Mouse (Mus musculus) natural killer cell, adult 2 months (primary cell): ENCODE measurements around the gene Nr2c2ap.

Experiments used
- DNase-seq, 2 experiments: peaks; one replicate each; pipeline ENCODE4 v3.0.0; 2022; ENCODE audit warnings: low spot score in 2 of 2

The Nr2c2ap gene

DNA sequence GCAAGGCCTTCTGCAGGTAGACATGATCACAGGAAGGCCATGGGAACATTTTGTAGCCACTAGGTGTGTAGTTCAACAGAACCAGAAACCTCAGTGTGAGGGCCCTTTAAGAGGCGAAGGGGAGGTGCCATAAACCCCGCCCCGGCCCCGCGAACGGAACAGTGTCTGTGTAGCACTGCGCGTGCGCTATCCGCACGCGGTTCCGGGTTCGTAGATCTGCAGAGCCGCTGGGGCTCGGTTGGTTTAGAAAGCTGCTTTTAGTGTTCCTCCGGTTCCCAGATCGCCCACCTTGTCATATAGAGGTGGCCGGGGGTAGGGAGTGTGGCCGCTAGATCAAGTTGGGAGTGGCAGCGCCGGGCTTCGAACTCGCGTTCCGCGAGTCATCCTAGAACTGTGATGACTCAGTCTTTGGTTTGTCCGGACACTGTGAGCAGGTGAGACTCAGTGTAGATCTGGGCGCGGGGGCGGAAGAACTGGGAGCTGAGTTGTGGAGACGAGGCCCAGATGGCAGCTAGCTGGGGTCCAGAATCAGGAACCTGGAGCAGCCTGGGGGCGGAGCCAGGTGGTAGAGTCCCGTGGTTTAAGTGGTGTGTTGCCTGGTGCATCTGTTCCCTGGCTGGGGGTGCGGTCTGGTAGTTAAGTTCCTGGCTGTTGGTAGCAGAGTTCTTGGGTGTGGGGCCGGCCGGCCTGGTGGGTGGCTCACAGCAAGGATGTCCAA lies at the start of gene Nr2c2ap:
Gene Nr2c2ap (plus strand): TSS at position 168 of the 718 bp plus-strand sequence.
- DNase-seq: peak; percentile 71 to 84

DNA sequence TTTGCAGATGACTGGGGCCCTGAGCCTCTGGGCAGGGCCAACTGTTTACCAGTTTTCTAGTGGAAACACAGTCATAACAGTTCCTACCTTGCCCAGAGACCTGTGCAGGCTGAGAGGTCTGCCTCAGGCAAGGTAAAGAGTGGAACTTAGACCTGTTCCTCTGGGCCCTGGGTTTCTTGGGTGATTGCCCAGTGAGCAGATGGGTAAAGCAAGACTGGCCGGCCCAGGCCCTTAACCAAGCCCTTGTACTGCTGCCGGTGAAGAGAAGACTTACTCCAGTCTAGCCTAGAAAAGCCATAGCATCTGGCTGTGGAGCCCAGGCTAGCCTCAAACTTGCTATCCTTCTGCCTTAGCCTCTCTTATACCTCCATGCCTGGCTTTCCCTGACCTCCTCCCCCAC lies 49.2 kb upstream of the Nr2c2ap start:
- no peak for DNase-seq

DNA sequence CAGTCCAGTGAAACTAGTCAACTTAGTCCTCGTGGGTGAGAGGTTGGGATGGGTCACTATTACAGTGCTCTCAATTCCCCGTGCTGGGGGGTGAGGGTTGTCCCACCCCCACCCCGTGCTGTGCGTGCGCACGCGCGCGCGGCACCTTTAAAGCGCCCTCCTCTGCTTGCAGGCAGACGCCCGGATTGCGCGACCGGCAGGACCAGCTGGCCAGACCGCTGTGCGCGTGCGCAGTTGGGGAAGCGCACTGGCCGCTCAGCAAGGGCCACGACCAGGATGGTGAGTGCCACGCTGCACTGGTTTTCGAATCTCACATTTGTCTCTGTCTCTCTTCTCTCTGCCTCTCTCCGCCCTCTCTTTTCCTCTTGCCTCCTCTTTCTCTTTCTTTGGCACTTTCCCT lies 47.8 kb upstream of the Nr2c2ap start, which contains the start of gene Hapln4:
Gene Hapln4 (plus strand): TSS at position 173 of the 400 bp plus-strand sequence.
- DNase-seq: peak; percentile 17 to 41

DNA sequence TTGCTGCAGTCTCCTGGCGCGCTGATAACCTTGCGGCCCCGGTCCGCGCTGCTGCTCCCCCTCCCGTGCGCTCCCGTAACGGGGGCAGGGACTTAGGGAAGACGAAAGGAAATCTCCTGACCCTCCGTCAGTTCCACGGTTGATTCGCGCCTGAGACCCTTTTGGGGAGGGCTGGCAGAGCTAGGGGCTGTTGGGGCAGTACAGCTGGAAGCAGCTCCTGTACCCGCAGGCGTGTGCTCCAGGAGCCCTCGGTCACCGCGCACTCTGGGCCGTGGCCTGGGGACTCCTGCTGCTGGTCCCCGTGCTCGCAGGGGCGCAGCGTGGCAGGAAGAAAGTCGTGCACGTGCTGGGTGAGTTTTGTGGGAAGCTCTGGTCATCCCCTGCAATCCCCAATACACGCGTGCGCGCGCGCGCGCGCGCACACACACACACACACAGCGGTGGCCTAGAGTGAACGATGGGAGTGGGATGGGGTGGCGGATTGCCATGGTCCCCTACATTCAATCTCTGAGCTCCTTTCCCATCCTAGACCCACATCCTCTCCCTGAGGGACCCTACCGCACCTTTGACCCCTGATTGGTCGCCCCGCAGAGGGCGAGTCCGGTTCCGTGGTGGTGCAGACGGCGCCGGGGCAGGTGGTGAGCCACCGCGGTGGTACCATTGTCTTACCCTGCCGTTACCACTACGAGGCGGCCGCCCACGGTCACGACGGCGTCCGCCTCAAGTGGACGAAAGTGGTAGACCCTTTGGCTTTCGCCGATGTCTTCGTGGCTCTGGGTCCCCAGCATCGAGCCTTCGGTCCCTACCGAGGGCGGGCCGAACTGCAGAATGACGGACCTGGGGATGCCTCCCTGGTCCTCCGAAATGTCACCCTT lies 46.7 kb upstream of the Nr2c2ap start:
- no peak for DNase-seq

DNA sequence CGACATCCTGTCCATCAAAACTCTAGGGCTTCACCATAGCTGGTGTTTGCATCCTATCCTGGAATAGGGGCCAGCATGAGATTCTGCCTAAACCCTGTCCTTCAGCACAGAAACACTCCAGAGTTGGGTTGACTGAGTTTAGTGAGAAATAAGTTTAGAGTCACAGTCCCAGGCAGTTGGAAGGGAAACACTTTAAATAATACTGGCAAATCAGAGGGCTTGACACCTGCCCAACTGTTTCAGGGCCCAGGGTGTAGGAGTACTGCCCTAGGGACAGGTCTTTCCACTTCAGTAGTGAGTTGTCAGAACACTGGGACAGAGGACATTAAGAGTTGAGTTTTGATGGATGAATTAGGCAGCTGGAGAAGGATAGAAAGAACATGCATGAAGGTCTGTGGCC lies 45.0 kb upstream of the Nr2c2ap start:
- DNase-seq: no peak

DNA sequence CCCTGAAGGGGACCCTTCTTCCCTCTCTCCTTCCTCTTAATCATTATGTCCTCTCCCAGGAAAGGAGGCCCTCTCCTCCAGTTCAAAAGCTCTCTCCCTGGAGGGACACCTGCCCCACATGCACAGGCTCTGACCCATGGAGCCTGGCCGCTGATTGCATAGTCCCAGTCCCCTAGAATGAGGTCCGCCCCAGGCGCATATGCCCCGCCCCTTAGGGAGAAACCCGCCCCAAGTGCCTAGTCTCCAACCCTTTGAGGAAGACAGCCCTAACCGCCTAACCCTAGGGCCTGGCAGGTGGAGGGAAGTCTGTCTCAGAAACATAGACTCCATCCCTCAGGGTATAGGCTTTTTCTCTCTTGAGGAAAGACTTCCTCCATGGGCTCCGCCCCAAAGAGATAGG lies 43.9 kb upstream of the Nr2c2ap start:
- no peak for DNase-seq

DNA sequence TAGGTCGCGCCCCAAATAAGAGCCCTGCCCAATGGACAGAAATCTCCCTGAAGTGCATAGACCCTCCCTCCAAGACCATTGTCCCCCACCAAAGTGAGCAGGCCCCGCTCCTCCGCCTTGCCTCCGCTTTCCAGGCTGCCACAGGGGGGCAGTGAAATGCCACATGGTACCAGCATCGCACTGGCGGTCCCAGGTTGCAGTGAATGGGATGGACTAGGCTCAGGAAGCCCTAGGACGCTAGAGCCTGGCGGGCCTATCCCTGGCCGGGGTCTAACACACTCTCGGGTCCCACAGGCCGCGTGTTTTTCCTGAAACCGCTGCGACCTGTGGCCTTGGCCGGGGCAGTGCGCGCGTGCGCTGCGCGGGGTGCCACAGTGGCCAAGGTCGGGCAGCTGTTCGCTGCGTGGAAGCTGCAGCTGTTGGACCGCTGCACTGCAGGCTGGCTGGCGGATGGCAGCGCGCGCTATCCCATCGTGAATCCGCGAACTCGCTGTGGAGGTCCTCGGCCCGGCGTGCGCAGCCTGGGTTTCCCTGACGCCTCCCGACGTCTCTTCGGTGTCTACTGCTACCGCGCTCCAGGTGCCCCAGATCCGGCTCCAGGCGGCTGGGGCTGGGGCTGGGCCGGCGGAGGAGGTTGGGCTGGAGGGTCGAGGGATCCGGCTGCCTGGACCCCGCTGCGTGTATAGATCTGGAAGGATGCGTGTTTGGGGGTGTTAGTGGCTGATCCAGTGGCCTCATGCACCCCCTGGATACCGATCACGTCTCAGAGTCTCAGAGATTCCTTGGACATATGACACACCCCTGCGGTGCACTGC lies 43.1 kb upstream of the Nr2c2ap start:
- DNase-seq: peak in 1 of 2 experiments; percentile 19

DNA sequence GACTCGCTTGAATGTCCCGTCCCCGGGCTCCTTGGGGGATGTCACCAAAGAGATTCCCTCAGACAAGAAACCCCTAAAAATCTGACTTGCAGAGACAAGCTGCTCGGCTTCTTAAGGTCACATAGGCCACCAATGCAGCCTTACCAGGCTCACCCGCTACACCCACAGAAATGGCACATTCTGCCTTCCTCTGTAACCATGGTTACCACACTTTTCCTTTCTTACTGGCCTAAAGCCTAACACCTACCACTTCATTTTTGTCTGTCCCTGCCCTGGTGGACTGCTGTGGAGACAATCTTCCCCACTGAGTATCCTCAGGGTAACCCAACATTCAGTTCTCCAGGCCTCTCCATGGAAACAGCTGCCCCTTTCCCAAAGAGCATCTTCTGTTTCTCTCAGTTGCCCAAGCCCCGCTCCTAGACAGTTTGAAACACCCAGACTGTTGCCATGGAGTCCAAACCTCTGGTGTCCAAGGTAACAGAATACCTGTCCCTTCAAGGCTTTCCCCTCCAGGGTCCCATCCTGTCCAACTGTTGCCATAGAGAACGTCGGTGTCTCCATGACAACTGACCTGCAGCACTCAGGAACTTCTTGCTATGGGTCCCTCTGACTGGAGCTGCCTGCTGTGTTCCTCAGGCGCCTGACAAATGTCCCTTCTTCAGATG lies 41.7 kb upstream of the Nr2c2ap start:
- DNase-seq: no peak

DNA sequence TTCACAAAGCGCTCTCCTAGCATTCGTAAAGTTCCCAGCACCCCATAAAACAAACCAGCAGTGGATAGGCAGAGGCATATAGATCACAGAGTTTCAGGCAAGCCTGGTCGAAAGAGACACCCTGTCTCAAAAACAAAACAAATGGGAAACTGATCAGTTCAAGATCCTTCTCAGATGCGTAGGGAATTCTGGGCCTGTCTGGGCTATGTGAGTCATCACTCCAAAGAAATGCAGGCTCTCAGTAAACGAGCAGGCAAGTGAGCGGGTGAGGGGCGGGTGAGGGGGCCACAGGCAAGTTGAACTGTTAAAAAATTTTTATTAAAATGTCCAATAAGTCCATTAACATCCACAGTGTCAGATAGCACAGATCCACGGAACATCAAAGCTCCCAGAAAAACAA lies 38.3 kb upstream of the Nr2c2ap start:
- no peak for DNase-seq

DNA sequence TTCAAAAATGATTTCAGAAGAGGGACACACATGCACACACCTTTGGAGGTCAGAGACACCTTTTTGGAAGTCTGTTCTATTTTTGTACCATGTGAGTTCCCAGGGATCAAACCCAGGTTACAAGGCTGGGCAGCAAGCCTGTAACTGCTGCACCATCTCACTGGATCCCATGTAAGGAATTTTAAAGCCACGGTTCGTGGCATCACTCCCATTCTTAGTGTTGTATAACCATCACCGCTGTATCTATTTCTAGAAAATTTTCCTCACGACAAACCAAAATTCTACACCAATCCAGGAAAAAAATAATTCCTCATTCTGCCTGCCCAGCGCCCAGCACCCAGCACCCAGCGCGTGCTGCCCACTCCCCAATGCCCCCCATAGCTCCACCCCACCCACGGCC lies 31.9 kb upstream of the Nr2c2ap start:
- DNase-seq: no peak

DNA sequence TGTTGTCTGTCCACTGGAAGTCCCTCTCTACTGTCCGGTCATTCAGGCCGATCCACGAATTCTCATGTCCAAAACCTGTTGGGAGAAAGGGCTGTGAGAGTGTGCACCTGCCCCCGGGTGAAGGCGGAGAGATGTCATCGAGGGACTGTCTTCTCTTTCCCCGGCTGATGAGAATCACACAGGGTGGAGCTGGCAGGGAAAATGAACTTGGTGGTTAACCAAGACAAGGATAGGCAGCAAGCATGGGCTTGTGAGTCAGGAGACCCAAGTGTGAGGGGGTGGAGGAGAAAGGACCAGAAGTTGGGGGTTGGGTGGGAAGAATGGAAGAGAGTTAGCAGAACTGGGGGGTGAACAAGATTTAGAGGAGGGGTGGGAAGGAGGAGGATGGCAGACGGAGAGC lies 30.9 kb upstream of the Nr2c2ap start:
- no peak for DNase-seq

DNA sequence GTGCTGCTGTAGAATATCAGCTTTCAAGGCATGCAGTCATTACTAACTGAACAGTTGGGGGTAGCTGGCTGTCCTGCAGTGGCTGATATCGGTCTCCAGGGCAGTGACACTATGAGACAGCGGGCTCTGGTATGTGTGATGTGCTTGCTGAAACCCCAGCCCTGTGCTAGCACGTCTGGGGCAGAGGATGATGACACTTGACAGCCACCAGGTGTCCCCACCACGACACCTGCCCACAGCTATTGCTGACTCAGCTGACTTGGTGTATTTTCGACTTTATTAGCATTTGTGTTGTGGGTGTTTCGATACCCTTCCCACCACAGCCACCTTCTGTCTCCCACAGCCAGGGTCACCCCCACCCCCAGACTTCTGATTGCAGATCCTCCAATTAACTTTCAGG lies 26.6 kb upstream of the Nr2c2ap start:
- peak; percentile 45 to 62 for DNase-seq

DNA sequence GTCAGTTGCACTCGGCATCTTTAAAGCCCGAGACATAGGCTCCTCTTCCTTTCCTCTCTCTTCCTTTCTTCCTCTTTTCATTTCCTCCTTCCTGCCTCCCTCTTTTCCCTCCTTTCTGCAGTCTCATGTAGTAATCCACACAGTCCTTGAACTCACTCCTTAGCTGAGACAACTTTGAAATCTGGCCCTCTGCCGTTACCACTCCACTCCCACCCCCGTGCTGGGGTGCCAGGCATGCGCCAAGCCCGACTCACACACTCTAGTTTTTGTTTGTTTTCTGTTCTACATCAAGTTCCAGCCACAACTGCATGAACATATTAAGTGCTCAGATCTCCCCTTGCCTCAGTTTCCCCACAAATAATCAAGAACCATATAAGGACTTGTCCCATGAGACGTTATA lies 26.2 kb upstream of the Nr2c2ap start:
- no peak for DNase-seq

DNA sequence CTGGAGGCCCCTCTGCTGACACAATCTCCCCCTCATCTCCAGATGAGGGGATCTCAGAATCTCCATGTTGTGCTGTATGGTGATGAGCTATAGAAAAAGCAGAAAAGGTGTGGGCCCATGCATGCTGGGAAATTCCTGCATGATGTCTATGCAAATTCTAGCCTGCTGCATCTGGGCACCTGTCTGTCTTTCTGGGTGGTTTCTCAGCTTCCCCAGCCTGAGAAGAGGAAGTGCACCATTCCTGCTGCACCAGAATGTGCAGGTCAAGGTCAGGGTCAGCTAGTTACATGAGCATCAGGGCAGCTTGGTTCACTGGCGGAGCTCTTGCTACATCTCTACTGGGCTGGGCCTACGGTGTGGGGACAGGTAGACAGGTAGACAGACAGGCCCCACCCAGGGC lies 20.7 kb upstream of the Nr2c2ap start:
- peak in 1 of 2 experiments; percentile 13 for DNase-seq

DNA sequence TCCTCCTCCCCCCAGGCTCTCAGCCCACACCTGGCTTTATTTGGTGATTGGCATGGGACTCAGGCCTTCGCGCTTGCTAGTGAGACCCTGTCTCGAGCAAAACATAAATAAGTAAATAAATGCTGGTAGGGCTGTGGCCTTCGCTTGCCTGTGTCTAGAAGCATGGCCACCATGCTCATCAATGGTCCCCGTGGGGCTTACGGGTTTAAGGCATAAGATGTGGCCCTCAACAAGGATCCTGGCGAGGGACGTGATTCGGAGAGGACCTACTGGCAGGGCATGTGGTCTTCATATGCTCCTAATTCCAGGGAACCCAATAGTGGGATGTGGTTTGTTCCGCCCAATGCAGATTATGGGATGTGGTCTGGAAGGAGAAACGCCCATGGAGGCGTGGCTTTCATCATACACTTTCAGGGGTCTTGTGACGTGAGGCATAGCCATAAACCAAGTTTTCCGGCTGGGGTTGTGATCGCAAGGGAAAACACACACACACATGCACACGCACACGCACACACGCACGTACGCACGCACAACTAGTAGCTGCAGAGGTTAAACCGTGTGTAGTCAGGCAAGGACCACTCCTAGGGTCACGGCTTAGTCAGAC lies 19.8 kb upstream of the Nr2c2ap start:
- DNase-seq: no peak

DNA sequence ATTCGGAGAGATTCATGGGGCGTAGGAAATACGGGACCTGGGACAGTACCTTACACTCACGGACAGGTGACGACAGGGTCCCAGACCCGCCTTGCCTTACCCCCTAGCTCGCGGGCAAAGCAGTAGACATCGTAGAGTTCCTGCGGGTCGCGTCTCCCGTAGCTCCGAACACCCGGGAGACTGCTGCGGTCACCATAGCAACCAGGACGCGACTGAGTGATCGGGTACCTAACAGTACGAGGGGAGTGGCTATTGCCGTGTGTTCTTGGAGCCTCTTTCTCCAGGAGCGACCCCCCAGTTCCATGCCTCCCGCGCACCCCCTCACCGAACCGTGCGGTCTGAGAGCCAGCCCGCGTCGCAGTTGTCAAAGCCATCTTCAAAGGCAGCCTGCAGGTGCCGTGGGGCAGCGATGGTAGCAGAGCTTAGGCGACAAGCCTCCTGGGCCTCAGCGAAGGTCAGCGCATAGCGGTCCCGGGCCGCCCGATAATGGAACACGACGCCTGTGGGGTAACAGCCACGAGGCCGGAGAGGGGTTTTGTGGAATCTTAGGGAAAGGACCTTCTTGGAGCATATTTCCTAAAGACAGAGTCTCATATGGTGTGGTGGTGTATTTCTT lies 18.6 kb upstream of the Nr2c2ap start:
- DNase-seq: no peak

DNA sequence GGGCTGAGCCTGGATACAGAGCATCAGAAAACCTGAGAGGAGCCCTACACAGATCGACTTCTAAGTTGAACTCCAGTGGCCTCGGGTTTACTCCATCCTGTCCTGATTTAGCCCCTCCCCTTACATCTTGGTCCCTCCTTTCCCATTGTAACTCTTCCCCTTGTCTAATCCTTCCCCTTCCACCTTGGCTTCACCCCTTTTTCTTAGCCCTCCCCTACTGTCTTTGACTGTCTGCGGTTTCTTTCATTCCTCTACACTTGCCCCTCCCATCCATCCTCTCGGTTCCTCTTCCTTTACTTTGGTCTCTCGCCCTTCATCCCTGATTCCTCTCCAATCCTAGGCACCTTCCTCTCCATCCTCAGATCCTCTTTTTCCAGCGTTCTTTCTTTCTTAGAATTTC lies 16.6 kb upstream of the Nr2c2ap start:
- no peak for DNase-seq

DNA sequence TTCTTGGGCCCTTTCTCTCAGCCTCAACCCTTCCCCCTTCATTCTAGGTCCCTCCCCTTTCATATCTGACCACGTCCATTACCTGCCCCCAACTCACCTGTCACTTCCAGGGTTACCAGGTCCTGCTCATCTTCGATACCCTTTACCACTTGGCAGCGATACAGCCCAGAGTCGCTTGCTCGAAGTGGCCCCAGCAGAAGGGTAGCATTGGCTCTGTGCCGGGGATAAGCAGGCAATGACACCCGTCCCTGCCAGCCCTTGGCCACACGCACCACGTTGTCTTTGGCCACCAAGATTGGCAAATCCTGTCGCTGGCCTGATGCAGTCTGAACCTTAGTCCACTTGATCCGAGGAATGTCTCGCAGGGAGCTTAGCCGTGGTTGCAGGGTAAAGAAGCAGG lies 16.2 kb upstream of the Nr2c2ap start:
- no peak for DNase-seq

DNA sequence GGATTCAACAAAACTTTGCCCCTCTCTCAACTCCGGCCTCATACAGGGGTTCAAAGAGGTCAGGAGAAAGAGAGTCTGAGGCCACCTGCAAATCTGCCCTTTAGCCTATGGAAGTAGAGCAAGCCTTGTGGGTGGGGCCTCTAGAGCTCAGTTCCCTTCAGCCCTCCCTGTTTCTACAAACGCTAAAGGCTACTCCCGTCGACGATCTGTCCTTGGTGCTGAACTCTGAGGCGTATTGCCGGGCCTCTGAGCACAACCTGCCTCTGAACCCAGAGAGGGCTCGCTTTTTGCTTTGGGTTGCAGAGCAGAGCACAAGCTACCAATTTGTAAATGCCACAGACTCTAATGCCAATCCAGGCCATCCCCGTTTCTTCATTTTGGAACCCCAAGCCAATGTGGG lies 13.5 kb upstream of the Nr2c2ap start:
- no peak for DNase-seq
